Mouse (Mus musculus) macrophage (primary cell): ENCODE measurements around the gene Gm10142. TPM values are rescaled to one million over a fixed set of nuclear protein-coding genes. Genes with fewer than 3 reads are reported as not detected.
"Not testable (repeated sequence)": the region's sequence is repeated elsewhere in the genome, so short reads cannot be mapped to it uniquely, and the experiment has no call there.

Experiments used
- H3K27ac ChIP-seq: fragments of 350-480 bp; formaldehyde crosslinking; 2 replicates; pipeline ENCODE4 v1.9.0; 2021
- H3K36me3 ChIP-seq: fragments of 350-480 bp; formaldehyde crosslinking; 2 replicates; pipeline ENCODE4 v1.9.0; 2021; ENCODE audit errors: inconsistent target
- H3K4me3 ChIP-seq: fragments of 350-480 bp; formaldehyde crosslinking; 2 replicates; pipeline ENCODE4 v1.9.0; 2021; ENCODE audit errors: inconsistent target
- H3K79me2 ChIP-seq: fragments of 350-480 bp; formaldehyde crosslinking; 2 replicates; pipeline ENCODE4 v1.9.0; 2021; ENCODE audit errors: inconsistent target
- WGBS: methylation state at CpG from one replicate; pipeline ENCODE4 v1.1.7; 2026; ENCODE audit warnings: inconsistent platforms; ENCODE audit not compliant: missing documents; 5-methylcytosine and 5-hydroxymethylcytosine counted together
- polyA plus RNA-seq: library from polyadenylated mRNA; stranded (reverse); fragments of 250-400 nt; gene quantifications from 3 replicates; pipeline ENCODE4 v1.2.4, GENCODE M21; 2018; ENCODE audit warnings: inconsistent platforms

Gene Gm10142
- polyA plus RNA-seq, 1 experiment from 2014 or later: not detected

- not testable (repeated sequence) for H3K4me3 ChIP-seq, H3K27ac ChIP-seq, H3K36me3 ChIP-seq, H3K79me2 ChIP-seq
These were observed 4.5 kb upstream of the Gm10142 start, which contains the start of gene Gm10024 for GRCm38 (mm10) chr10:77711157-77711556. Gene Gm10024 (plus strand): TSS chr10:77711457.

GRCm38 (mm10) chr10:77713734-77714133, 1.9 kb upstream of the Gm10142 start:
- H3K79me2 ChIP-seq: no peaks in the 10 kb centered on the region
- no peaks in the 10 kb centered on the region for H3K36me3 ChIP-seq
- no peak overlapping the region for H3K4me3 ChIP-seq
- 16% methylated on average over 4 of the region's 4 CpGs for WGBS
- H3K27ac ChIP-seq: peak overlapping the region; percentile 31

GRCm38 (mm10) chr10:77720299-77720698, 4.7 kb downstream of the Gm10142 start, which contains the start of gene Krtap12-1:
Gene Krtap12-1 (plus strand): TSS chr10:77720599.
- H3K4me3 ChIP-seq, H3K27ac ChIP-seq, H3K36me3 ChIP-seq, H3K79me2 ChIP-seq: not testable (repeated sequence)
- 91% methylated on average over 1 of the region's 1 CpGs for WGBS

- H3K27ac ChIP-seq: no peak overlapping the region
These were observed 9.2 kb downstream of the Gm10142 start for GRCm38 (mm10) chr10:77724855-77725254.

GRCm38 (mm10) chr10:77726186-77726585, 10.6 kb downstream of the Gm10142 start, which contains the start of gene Gm10100:
Gene Gm10100 (plus strand): TSS chr10:77726486.
- WGBS: 23% methylated on average over 3 of the region's 3 CpGs
- H3K4me3 ChIP-seq: no peak within 1 kb of the TSS

More at GRCm38 (mm10) chr10:77724855-77725254, 9.2 kb downstream of the Gm10142 start:
- no peak overlapping the region for H3K4me3 ChIP-seq
- WGBS: 77% methylated on average over 8 of the region's 8 CpGs
- no peaks in the 10 kb centered on the region for H3K36me3 ChIP-seq
- no peaks in the 10 kb centered on the region for H3K79me2 ChIP-seq

GRCm38 (mm10) chr10:77728280-77728679, 12.7 kb downstream of the Gm10142 start:
- no peak overlapping the region for H3K27ac ChIP-seq
- H3K4me3 ChIP-seq: no peak overlapping the region
- no peaks in the 10 kb centered on the region for H3K79me2 ChIP-seq
- no peaks in the 10 kb centered on the region for H3K36me3 ChIP-seq
- WGBS: 83% methylated on average over 4 of the region's 4 CpGs

More at GRCm38 (mm10) chr10:77726186-77726585, 10.6 kb downstream of the Gm10142 start, which contains the start of gene Gm10100:
- Histone ChIP-seq H3K36me3 (no peaks in the 10 kb centered on the region), H3K27ac (no peak within 1 kb of the TSS), H3K79me2 (no peaks in the 10 kb centered on the region)

GRCm38 (mm10) chr10:77729241-77729640, 13.6 kb downstream of the Gm10142 start:
- 69% methylated on average over 4 of the region's 4 CpGs for WGBS
- Histone ChIP-seq H3K27ac (no peak overlapping the region), H3K4me3 (no peak overlapping the region), H3K36me3 (no peaks in the 10 kb centered on the region), H3K79me2 (no peaks in the 10 kb centered on the region)

GRCm38 (mm10) chr10:77735928-77736327, 20.3 kb downstream of the Gm10142 start:
- H3K4me3 ChIP-seq: no peak overlapping the region
- 100% methylated on average over 1 of the region's 1 CpGs for WGBS
- H3K36me3 ChIP-seq: no peaks in the 10 kb centered on the region
- H3K79me2 ChIP-seq: no peaks in the 10 kb centered on the region
- no peak overlapping the region for H3K27ac ChIP-seq

- no peaks in the 10 kb centered on the region for H3K79me2 ChIP-seq
- no peak overlapping the region for H3K4me3 ChIP-seq
- WGBS: 49% methylated on average over 4 of the region's 4 CpGs
- H3K36me3 ChIP-seq: no peaks in the 10 kb centered on the region
- no peak overlapping the region for H3K27ac ChIP-seq
These were observed 23.3 kb downstream of the Gm10142 start for GRCm38 (mm10) chr10:77738929-77739328.

- 87% methylated on average over 4 of the region's 5 CpGs for WGBS
- not testable (repeated sequence) for H3K79me2 ChIP-seq
These were observed 26.5 kb downstream of the Gm10142 start, which contains the start of gene Gm18596 for GRCm38 (mm10) chr10:77741924-77742688. Gene Gm18596 (minus strand): TSS chr10:77742638.

GRCm38 (mm10) chr10:77750686-77751085, 35.1 kb downstream of the Gm10142 start:
- not testable (repeated sequence) for H3K79me2 ChIP-seq, H3K4me3 ChIP-seq, H3K27ac ChIP-seq, H3K36me3 ChIP-seq
- 75% methylated on average over 1 of the region's 1 CpGs for WGBS

More at GRCm38 (mm10) chr10:77741924-77742688, 26.5 kb downstream of the Gm10142 start, which contains the start of gene Gm18596:
- not testable (repeated sequence) for H3K36me3 ChIP-seq, H3K4me3 ChIP-seq, H3K27ac ChIP-seq

- not testable (repeated sequence) for H3K79me2 ChIP-seq, H3K4me3 ChIP-seq, H3K36me3 ChIP-seq, H3K27ac ChIP-seq
- WGBS: 75% methylated on average over 1 of the region's 1 CpGs
These were observed 35.6 kb downstream of the Gm10142 start, which contains the start of gene Gm9736 for GRCm38 (mm10) chr10:77751254-77751653. Gene Gm9736 (minus strand): TSS chr10:77751354.

GRCm38 (mm10) chr10:77752312-77752711, 36.7 kb downstream of the Gm10142 start:
- WGBS: 57% methylated on average over 3 of the region's 3 CpGs
- not testable (repeated sequence) for H3K36me3 ChIP-seq, H3K4me3 ChIP-seq, H3K79me2 ChIP-seq, H3K27ac ChIP-seq

GRCm38 (mm10) chr10:77753448-77753847, 37.8 kb downstream of the Gm10142 start:
- Histone ChIP-seq H3K79me2 (no peaks in the 10 kb centered on the region), H3K27ac (no peak overlapping the region), H3K4me3 (no peak overlapping the region), H3K36me3 (no peaks in the 10 kb centered on the region)

GRCm38 (mm10) chr10:77759582-77759981, 44.0 kb downstream of the Gm10142 start, which contains the start of gene Gm3233:
Gene Gm3233 (minus strand): TSS chr10:77759682.
- no CpG with 5 or more reads among the region's 1 CpGs for WGBS
- not testable (repeated sequence) for H3K4me3 ChIP-seq, H3K36me3 ChIP-seq, H3K27ac ChIP-seq, H3K79me2 ChIP-seq
